Mouse (Mus musculus): ENCODE measurements at regions not wholly inside any gene's neighbourhood (a gene's known extent, or its start where the extent isn't known, plus 50 kb on each side); places are given as distances from the start of the nearest gene placed in this dataset.

GRCm38 (mm10) chrX:6261469-6261868 is 59.1 kb downstream of the Bmp15 start:
- DNase-seq (ENCODE audit: low spot score), result peak; percentile 38

GRCm38 (mm10) chrX:6258523-6258922 is 62.0 kb downstream of the Bmp15 start:
- DNase-seq (ENCODE audit: low spot score), result no peak

- peak; percentile 4 for DNase-seq (ENCODE audit: low spot score)
Observed at GRCm38 (mm10) chrX:6254058-6254457, 66.5 kb downstream of the Bmp15 start.

- DNase-seq (ENCODE audit: low spot score), result no peak
Observed at GRCm38 (mm10) chrX:6252873-6253272, 67.6 kb downstream of the Bmp15 start.
